Mouse (Mus musculus): ENCODE measurements around the gene Gm14781. TPM values are rescaled to one million over a fixed set of nuclear protein-coding genes. Genes with fewer than 3 reads are reported as not detected.
"Not testable (repeated sequence)": the region's sequence is repeated elsewhere in the genome, so short reads cannot be mapped to it uniquely, and the experiment has no call there.

Gm14781 gene
- not detected in 2 replicates for polyA plus RNA-seq (2015; fragmentation: Nextera tagmentation; extraction: Ambion mirVana)

DNA sequence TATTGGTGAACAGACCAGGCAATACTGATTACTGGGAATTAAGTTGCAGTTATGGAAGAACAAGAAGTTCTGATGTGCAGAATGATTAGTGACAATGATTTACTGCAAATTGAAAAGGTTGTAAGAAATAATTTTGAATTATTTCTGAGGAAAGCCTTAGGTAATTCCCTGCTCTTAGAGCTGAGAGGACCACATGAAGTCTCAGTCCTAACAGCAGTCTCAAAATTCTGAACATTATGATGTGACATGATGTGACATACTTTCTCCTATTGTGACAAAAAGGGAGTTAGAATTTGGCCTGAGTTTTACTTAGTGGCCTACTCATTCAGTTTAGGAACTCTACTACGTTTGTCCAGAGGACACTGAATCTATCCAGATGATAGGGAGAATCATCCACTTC lies at the start of gene Gm14781:
Gm14781 (plus strand) TSS at position 301 of the 400 bp plus-strand sequence.
- not testable (repeated sequence) for H3K9ac ChIP-seq; H3K4me1 ChIP-seq; H3K9me3 ChIP-seq; H3K27me3 ChIP-seq; H3K36me3 ChIP-seq; H3K4me3 ChIP-seq; H3K27ac ChIP-seq; H3K4me2 ChIP-seq; ATAC-seq (ENCODE audit: insufficient number of reproducible peaks, insufficient read depth, low FRiP score, low TSS enrichment, low read depth)
- 53% methylated on average over 1 of the region's 1 CpGs for WGBS

DNA sequence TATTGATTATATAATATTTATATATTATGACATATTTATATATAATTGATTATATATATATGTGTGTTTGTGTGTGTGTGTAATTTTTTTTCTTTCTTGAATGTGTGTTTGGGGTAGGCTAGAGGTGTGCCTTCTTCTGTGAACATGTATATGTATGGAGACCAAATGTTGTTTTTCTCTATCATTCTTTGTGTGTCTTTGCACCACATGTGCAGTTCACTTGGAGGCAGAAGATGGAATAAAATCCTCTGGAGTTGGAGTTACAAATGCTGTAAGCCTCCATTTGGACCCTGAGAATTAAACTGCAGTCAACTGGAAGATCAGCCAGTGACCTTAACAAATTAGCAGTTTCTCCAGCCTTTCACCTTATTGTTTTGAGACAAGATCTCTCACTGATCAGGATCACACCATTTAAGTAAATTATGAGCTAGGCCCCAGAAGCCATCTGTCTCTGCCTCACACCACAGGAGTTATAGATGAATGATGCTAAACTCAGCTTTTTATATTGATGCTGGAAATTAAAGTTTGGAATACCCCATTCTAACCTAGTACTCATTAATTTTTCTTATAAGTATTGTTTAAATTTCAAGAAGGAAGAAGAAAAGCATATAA lies 23.1 kb downstream of the Gm14781 start:
- H3K4me1 ChIP-seq; H3K27me3 ChIP-seq; H3K4me2 ChIP-seq; H3K4me3 ChIP-seq; H3K9me3 ChIP-seq; H3K9ac ChIP-seq; H3K36me3 ChIP-seq; ATAC-seq (ENCODE audit: insufficient number of reproducible peaks, insufficient read depth, low FRiP score, low TSS enrichment, low read depth); H3K27ac ChIP-seq: not testable (repeated sequence)

Other genes with a start within 250 kb of the Gm14781 start
- gene Gm5072, start 239.7 kb upstream of the Gm14781 start, polyA plus RNA-seq (2015; fragmentation: Nextera tagmentation; extraction: Ambion mirVana): not detected in 2 replicates
- gene Gm8914, start 152.1 kb upstream of the Gm14781 start, polyA plus RNA-seq (2015; fragmentation: Nextera tagmentation; extraction: Ambion mirVana): not detected in 2 replicates
- gene 1700084M14Rik, start 56.3 kb upstream of the Gm14781 start, polyA plus RNA-seq (2015; fragmentation: Nextera tagmentation; extraction: Ambion mirVana): not detected in 2 replicates
- gene Mageb5, start 150.8 kb downstream of the Gm14781 start, polyA plus RNA-seq (2015; fragmentation: Nextera tagmentation; extraction: Ambion mirVana): not detected in 2 replicates